Mouse (Mus musculus) cerebellum, adult 2 months (tissue): ENCODE data around the gene Olfr152.

Experiments used
- CTCF ChIP-seq: fragments of 200-500 bp; IDR thresholded peaks from 2 replicates; pipeline ENCODE4 v1.5.1; 2011; ENCODE audit warnings: low read depth, mild to moderate bottlenecking, control low read depth, low read length, moderate library complexity, borderline replicate concordance; ENCODE audit not compliant: insufficient read depth
- POLR2A ChIP-seq: fragments of 200-500 bp; IDR thresholded peaks from 2 replicates; pipeline ENCODE4 v1.6.1; 2011; ENCODE audit warnings: low read length, control low read depth, borderline replicate concordance; ENCODE audit not compliant: insufficient read depth

GRCm38 (mm10) chr2:87743452-87743851 lies 35.8 kb upstream of the Olfr152 start, which contains the start of gene Olfr1140:
- TF ChIP-seq POLR2A (no peak), CTCF (no peak)
